Mouse (Mus musculus) brain, embryonic 14.5 days (tissue): Measurements from ENCODE around the gene Ttc13.

Experiments
- CTCF ChIP-seq: fragments of 200-500 bp; IDR thresholded peaks from 2 replicates; pipeline ENCODE4 v1.5.1; 2012; ENCODE audit warnings: inconsistent platforms, mild to moderate bottlenecking, moderate library complexity, borderline replicate concordance; ENCODE audit not compliant: insufficient read depth, insufficient read length; ENCODE audit errors: extremely low read depth
- POLR2A ChIP-seq: fragments of 200-500 bp; IDR thresholded peaks from 2 replicates; pipeline ENCODE4 v1.6.1; 2012; ENCODE audit warnings: mild to moderate bottlenecking, inconsistent platforms, borderline replicate concordance; ENCODE audit not compliant: poor library complexity, insufficient read depth, insufficient read length, severe bottlenecking; ENCODE audit errors: extremely low read depth

DNA sequence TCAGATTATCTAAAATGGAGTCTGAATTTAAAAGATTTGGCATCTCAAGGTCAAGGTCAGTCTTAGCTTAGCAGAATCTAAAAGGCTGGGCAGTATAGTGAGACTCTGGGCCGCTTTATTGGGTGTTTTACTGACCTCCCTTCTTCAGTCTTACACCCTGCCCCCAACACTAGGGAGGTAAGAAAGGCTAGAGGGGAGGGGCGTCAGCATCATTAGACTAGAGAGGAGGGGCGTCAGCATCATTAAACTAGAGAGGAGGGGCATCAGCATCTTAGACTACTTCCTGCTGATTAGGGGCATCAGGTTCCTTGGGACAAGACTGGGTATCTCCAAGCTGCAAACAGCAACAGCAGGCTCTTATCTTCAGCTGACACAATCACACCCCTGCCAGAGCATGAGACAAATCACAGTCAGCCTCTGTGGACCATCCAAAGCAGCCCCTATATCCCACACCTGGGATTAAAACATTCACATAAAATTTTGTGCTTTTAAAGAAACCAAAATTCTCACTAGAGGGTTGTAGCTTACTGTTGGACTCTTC, 13.7 kb upstream of the Ttc13 start:
- TF ChIP-seq CTCF (no peak), POLR2A (no peak)
